Mouse (Mus musculus): ENCODE results near the gene Hmcn2. TPM values are rescaled to one million over a fixed set of nuclear protein-coding genes. Genes with fewer than 3 reads are reported as not detected.

The Hmcn2 gene
- polyA plus RNA-seq, 1 experiment from 2014 or later = 0.47 TPM

- peaks cover 4% of the 10 kb centered on the region; the same call in 1 of the 2 replicates for H3K27me3 ChIP-seq
- ATAC-seq (ENCODE audit: insufficient number of reproducible peaks, low FRiP score, low TSS enrichment, low read depth) = no peak
- no peaks in the 10 kb centered on the region for H3K36me3 ChIP-seq
- H3K4me3 ChIP-seq (replicated peaks) = no peak overlapping the region
- no peak overlapping the region for H3K27ac ChIP-seq (replicated peaks)
- WGBS = 61% methylated on average over 3 of the region's 3 CpGs
- H3K4me2 ChIP-seq (replicated peaks) = no peak overlapping the region
- H3K9ac ChIP-seq = no peak overlapping the region
- no peaks in the 10 kb centered on the region for H3K9me3 ChIP-seq (replicated peaks)
- H3K4me1 ChIP-seq = no peaks in the 10 kb centered on the region
Measured at GRCm38 (mm10) chr2:31348373-31348772, 34.2 kb downstream of the Hmcn2 start.

- Histone ChIP-seq H3K27me3 (peaks cover 6% of the 10 kb centered on the region; the same call in 1 of the 2 replicates), H3K36me3 (no peaks in the 10 kb centered on the region), H3K9ac (no peak overlapping the region), H3K4me1 (no peaks in the 10 kb centered on the region), H3K4me2 (replicated peaks) (no peak overlapping the region), H3K27ac (replicated peaks) (no peak overlapping the region), H3K4me3 (replicated peaks) (no peak overlapping the region), H3K9me3 (replicated peaks) (no peaks in the 10 kb centered on the region)
- 70% methylated on average over 5 of the region's 5 CpGs for WGBS
- ATAC-seq (ENCODE audit: insufficient number of reproducible peaks, low FRiP score, low TSS enrichment, low read depth) = no peak
Measured at GRCm38 (mm10) chr2:31348850-31349249, 34.6 kb downstream of the Hmcn2 start.

GRCm38 (mm10) chr2:31356771-31357170, 42.6 kb downstream of the Hmcn2 start:
- WGBS = 72% methylated on average over 5 of the region's 5 CpGs
- no peak for ATAC-seq (ENCODE audit: insufficient number of reproducible peaks, low FRiP score, low TSS enrichment, low read depth)
- 0 out of 2 replicates have a peak, but pooled peaks cover 3% of the 10 kb centered on the region for H3K27me3 ChIP-seq
- H3K9ac ChIP-seq = no peak overlapping the region
- no peak overlapping the region for H3K4me2 ChIP-seq (replicated peaks)
- H3K4me1 ChIP-seq = no peaks in the 10 kb centered on the region
- no peaks in the 10 kb centered on the region for H3K36me3 ChIP-seq
- H3K9me3 ChIP-seq (replicated peaks) = no peaks in the 10 kb centered on the region
- H3K4me3 ChIP-seq (replicated peaks) = no peak overlapping the region
- no peak overlapping the region for H3K27ac ChIP-seq (replicated peaks)

- 68% methylated on average over 7 of the region's 7 CpGs for WGBS
- Histone ChIP-seq H3K27ac (replicated peaks) (no peak overlapping the region), H3K27me3 (no peaks in the 10 kb centered on the region), H3K4me2 (replicated peaks) (no peak overlapping the region), H3K9me3 (replicated peaks) (no peaks in the 10 kb centered on the region), H3K4me3 (replicated peaks) (no peak overlapping the region), H3K36me3 (no peaks in the 10 kb centered on the region), H3K4me1 (no peaks in the 10 kb centered on the region), H3K9ac (no peak overlapping the region)
- ATAC-seq (ENCODE audit: insufficient number of reproducible peaks, low FRiP score, low TSS enrichment, low read depth) = no peak
Measured at GRCm38 (mm10) chr2:31359316-31359715, 45.1 kb downstream of the Hmcn2 start.

- H3K27ac ChIP-seq (replicated peaks) = no peak overlapping the region
- ATAC-seq (ENCODE audit: insufficient number of reproducible peaks, low FRiP score, low TSS enrichment, low read depth) = no peak
- no peaks in the 10 kb centered on the region for H3K4me1 ChIP-seq
- H3K27me3 ChIP-seq = no peaks in the 10 kb centered on the region
- no peaks in the 10 kb centered on the region for H3K36me3 ChIP-seq
- WGBS = 59% methylated on average over 7 of the region's 7 CpGs
- no peak overlapping the region for H3K9ac ChIP-seq
- no peak overlapping the region for H3K4me3 ChIP-seq (replicated peaks)
- H3K9me3 ChIP-seq (replicated peaks) = no peaks in the 10 kb centered on the region
- H3K4me2 ChIP-seq (replicated peaks) = no peak overlapping the region
Measured at GRCm38 (mm10) chr2:31367186-31367585, 53.0 kb downstream of the Hmcn2 start.

- no peak for ATAC-seq (ENCODE audit: insufficient number of reproducible peaks, low FRiP score, low TSS enrichment, low read depth)
- Histone ChIP-seq H3K9ac (no peak overlapping the region), H3K27me3 (no peaks in the 10 kb centered on the region), H3K36me3 (no peaks in the 10 kb centered on the region), H3K4me2 (replicated peaks) (no peak overlapping the region), H3K9me3 (replicated peaks) (no peaks in the 10 kb centered on the region), H3K4me3 (replicated peaks) (no peak overlapping the region), H3K27ac (replicated peaks) (no peak overlapping the region), H3K4me1 (no peaks in the 10 kb centered on the region)
- 73% methylated on average over 9 of the region's 9 CpGs for WGBS
Measured at GRCm38 (mm10) chr2:31371396-31371795, 57.2 kb downstream of the Hmcn2 start.

- 99% methylated on average over 4 of the region's 4 CpGs for WGBS
- no peak overlapping the region for H3K4me2 ChIP-seq (replicated peaks)
Measured at GRCm38 (mm10) chr2:31372186-31372585, 58.0 kb downstream of the Hmcn2 start.

GRCm38 (mm10) chr2:31374415-31374814, 60.2 kb downstream of the Hmcn2 start:
- Histone ChIP-seq H3K4me3 (replicated peaks) (no peak overlapping the region), H3K36me3 (no peaks in the 10 kb centered on the region), H3K4me2 (replicated peaks) (no peak overlapping the region), H3K9ac (no peak overlapping the region), H3K9me3 (replicated peaks) (no peaks in the 10 kb centered on the region), H3K27me3 (no peaks in the 10 kb centered on the region), H3K27ac (replicated peaks) (no peak overlapping the region), H3K4me1 (no peaks in the 10 kb centered on the region)
- ATAC-seq (ENCODE audit: insufficient number of reproducible peaks, low FRiP score, low TSS enrichment, low read depth) = no peak
- WGBS = 67% methylated on average over 1 of the region's 1 CpGs

More at GRCm38 (mm10) chr2:31372186-31372585, 58.0 kb downstream of the Hmcn2 start:
- Histone ChIP-seq H3K36me3 (no peaks in the 10 kb centered on the region), H3K4me1 (no peaks in the 10 kb centered on the region), H3K9ac (no peak overlapping the region), H3K27ac (replicated peaks) (no peak overlapping the region), H3K27me3 (no peaks in the 10 kb centered on the region), H3K9me3 (replicated peaks) (no peaks in the 10 kb centered on the region), H3K4me3 (replicated peaks) (no peak overlapping the region)
- no peak for ATAC-seq (ENCODE audit: insufficient number of reproducible peaks, low FRiP score, low TSS enrichment, low read depth)

GRCm38 (mm10) chr2:31376057-31376456, 61.8 kb downstream of the Hmcn2 start:
- H3K27me3 ChIP-seq = no peaks in the 10 kb centered on the region
- H3K4me3 ChIP-seq (replicated peaks) = no peak overlapping the region
- no peak overlapping the region for H3K4me2 ChIP-seq (replicated peaks)
- no peaks in the 10 kb centered on the region for H3K9me3 ChIP-seq (replicated peaks)
- H3K27ac ChIP-seq (replicated peaks) = no peak overlapping the region
- no peaks in the 10 kb centered on the region for H3K4me1 ChIP-seq
- no peaks in the 10 kb centered on the region for H3K36me3 ChIP-seq
- no peak overlapping the region for H3K9ac ChIP-seq
- ATAC-seq (ENCODE audit: insufficient number of reproducible peaks, low FRiP score, low TSS enrichment, low read depth) = no peak
- WGBS = 49% methylated on average over 3 of the region's 3 CpGs

GRCm38 (mm10) chr2:31377481-31377880, 63.3 kb downstream of the Hmcn2 start:
- no peak overlapping the region for H3K9ac ChIP-seq
- no peaks in the 10 kb centered on the region for H3K27me3 ChIP-seq
- no peaks in the 10 kb centered on the region for H3K9me3 ChIP-seq (replicated peaks)
- H3K4me1 ChIP-seq = no peaks in the 10 kb centered on the region
- H3K4me2 ChIP-seq (replicated peaks) = no peak overlapping the region
- no peak for ATAC-seq (ENCODE audit: insufficient number of reproducible peaks, low FRiP score, low TSS enrichment, low read depth)
- no peak overlapping the region for H3K27ac ChIP-seq (replicated peaks)
- WGBS = 58% methylated on average over 2 of the region's 2 CpGs
- no peaks in the 10 kb centered on the region for H3K36me3 ChIP-seq
- no peak overlapping the region for H3K4me3 ChIP-seq (replicated peaks)

GRCm38 (mm10) chr2:31381292-31381846, 67.2 kb downstream of the Hmcn2 start:
- no peaks in the 10 kb centered on the region for H3K4me1 ChIP-seq
- no peaks in the 10 kb centered on the region for H3K27me3 ChIP-seq
- no peak overlapping the region for H3K27ac ChIP-seq (replicated peaks)
- H3K36me3 ChIP-seq = no peaks in the 10 kb centered on the region
- H3K9me3 ChIP-seq (replicated peaks) = no peaks in the 10 kb centered on the region
- no peak overlapping the region for H3K4me2 ChIP-seq (replicated peaks)
- H3K9ac ChIP-seq = no peak overlapping the region
- 54% methylated on average over 4 of the region's 4 CpGs for WGBS
- H3K4me3 ChIP-seq (replicated peaks) = no peak overlapping the region
- no peak for ATAC-seq (ENCODE audit: insufficient number of reproducible peaks, low FRiP score, low TSS enrichment, low read depth)

- Histone ChIP-seq H3K36me3 (no peaks in the 10 kb centered on the region), H3K9ac (no peak overlapping the region), H3K9me3 (replicated peaks) (no peaks in the 10 kb centered on the region), H3K27ac (replicated peaks) (no peak overlapping the region), H3K4me3 (replicated peaks) (no peak overlapping the region), H3K27me3 (no peaks in the 10 kb centered on the region), H3K4me1 (no peaks in the 10 kb centered on the region), H3K4me2 (replicated peaks) (no peak overlapping the region)
- WGBS = 34% methylated on average over 4 of the region's 4 CpGs
- no peak for ATAC-seq (ENCODE audit: insufficient number of reproducible peaks, low FRiP score, low TSS enrichment, low read depth)
Measured at GRCm38 (mm10) chr2:31382952-31383351, 68.7 kb downstream of the Hmcn2 start.
